Mouse (Mus musculus): ENCODE data around the gene Gm28053. TPM values are rescaled to one million over a fixed set of nuclear protein-coding genes. Genes with fewer than 3 reads are reported as not detected.

Gene Gm28053
- total RNA-seq, 2 experiments from 2014 or later: 1.4 TPM; not detected in 1

DNA sequence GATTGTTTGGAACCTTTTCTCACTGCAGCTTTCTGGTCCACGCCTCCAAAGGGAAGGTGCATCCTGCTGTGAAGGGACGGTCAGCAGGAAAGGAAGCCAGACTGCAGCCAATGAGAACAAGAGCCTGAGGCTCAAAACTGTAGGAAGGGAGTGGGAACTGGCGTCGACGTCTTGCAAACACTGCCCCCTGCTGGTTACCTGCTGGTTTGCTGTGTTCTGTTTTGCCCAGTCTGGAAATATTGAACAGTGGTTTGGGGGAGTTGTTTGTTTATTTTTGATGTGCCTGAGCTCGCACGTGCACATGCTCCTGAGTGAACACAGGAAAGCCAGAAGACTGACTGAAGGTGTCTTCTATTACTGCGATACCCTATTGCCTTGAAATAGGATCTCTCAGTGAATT, 53.6 kb downstream of the Gm28053 start:
- peak; percentile 69 to 86 for DNase-seq (ENCODE audit: low spot score in 2 of 2)
- intact Hi-C loops (cut with DNase I): loop anchor here (1.0 to 10.0 kb wide), 2 partner anchors 127 to 597 kb away; no protein-coding TSS in a partner anchor

DNA sequence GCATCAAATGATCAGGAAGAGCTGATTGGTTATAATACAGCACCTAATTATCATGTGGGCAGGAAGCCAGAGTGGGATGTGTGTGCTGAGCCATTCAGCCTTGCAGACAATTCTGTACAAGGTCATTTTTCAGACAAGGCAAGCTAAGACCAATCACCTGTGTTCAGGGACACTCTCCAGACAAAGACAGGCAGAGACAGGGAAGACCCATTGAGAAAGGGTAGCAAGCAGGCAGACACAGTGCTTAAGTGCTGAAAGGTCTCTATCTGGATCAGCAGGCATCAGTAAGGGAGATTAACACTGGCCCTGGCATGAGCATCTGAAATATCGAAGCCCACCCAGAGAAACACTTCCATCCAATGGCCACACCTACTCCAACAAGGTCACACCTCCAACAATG, 66.0 kb downstream of the Gm28053 start:
- DNase-seq (ENCODE audit: low spot score in 2 of 2): no peak
- intact Hi-C loops (cut with DNase I): no loop called here

DNA sequence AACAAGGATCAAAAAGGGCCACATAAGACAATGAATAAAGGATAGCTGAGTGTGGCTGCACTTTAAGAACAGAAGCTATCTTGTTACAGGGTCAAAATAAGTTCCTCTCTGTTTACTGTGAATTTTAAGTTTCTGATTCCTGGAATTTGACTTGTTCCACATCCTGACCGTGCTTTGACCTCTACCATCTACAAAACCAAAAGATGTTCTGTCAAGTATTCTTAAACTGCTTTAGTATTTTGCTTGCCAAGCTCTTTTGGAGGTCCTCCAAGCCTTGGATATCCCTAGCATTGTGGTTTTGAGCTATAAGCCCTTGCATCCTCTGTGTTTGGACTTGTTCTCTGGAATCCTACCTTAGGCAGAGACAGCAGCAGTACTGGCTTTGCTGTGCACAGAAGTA, 66.8 kb downstream of the Gm28053 start:
- intact Hi-C loops (cut with DNase I): no loop called here
- no peak for DNase-seq (ENCODE audit: low spot score in 2 of 2)

DNA sequence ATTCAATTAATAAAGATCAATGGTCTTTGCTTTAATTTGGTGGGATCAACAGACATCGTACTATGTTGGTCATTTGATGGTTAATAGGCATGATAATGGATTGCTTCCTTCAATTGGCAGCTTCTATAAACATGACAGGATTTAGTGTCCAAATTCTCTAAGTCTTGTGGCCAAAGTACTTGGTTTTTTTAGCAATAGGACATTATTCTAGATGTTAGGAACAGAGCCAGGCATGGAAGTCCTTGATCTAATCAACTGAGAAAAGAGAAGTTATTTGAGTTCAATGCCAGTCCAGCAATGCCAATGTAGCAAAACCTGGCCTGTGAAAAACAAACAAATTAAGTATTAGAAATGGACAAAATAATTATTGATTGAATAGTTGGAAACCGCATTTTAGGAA, 67.2 kb downstream of the Gm28053 start:
- intact Hi-C loops (cut with DNase I): no loop called here
- no peak for DNase-seq (ENCODE audit: low spot score in 2 of 2)

DNA sequence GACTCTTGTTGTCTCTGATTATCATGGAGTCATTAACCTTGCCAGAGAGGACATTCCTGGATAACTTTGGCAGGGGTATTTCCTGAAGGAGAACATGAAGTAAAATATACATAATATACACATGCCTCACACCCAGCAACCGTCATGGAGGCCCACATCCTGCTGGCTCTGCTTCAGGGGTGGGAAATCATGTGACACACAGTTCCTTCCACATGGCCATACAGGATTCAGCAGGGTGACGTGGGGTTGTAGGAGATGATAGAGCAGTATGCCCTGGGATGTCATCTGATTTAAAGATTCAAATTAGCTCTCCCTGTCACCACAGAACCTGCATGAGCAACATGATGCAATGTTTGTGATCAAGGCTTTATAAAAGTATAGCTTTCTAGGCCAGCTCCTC, 69.5 kb downstream of the Gm28053 start:
- intact Hi-C loops (cut with DNase I): no loop called here
- no peak for DNase-seq (ENCODE audit: low spot score in 2 of 2)

DNA sequence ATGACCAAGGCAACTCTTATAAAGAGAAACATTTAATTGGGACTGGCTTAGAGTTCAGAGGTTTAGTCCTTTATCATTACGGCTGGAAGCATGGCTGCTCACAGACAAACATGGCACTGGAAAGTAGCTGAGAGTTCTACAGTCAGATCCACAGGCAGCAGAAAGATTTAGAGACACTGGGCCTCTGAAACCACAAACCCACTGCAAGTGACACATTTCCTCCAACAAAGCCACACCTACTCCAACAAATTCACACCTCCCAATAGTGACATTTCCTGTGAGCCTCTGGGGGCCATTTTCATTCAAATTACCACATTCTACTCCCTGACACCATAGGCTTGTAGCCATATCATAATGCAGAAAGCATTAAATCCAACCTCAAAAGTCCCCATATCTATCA, 83.5 kb downstream of the Gm28053 start:
- no peak for DNase-seq (ENCODE audit: low spot score in 2 of 2)
- intact Hi-C loops (cut with DNase I): no loop called here

Other genes with a start within 250 kb of the Gm28053 start
- 100 to 1,000 TPM; 520 to 530 TPM for gene Atp6v0e2, start 181.0 kb upstream of the Gm28053 start, total RNA-seq (2021)
- 10 to 100 TPM; 29.0 to 30.6 TPM for gene Lrrc61, start 163.8 kb upstream of the Gm28053 start, total RNA-seq (2021)
- gene Rarres2, start 145.8 kb upstream of the Gm28053 start, total RNA-seq (2021): 10 to 100 TPM; 10.3 to 10.9 TPM
- gene Gm45021, start 129.0 kb upstream of the Gm28053 start, total RNA-seq (2021): not detected
- 10 to 100 TPM; 34.0 to 36.7 TPM for gene Repin1, start 124.7 kb upstream of the Gm28053 start, total RNA-seq (2021)
- not detected for gene Gm44965, start 124.7 kb upstream of the Gm28053 start, total RNA-seq (2021)
- gene Zfp775, start 116.5 kb upstream of the Gm28053 start, total RNA-seq (2021): 1 to 10 TPM; 6.0 to 7.4 TPM
- gene AI854703, start 91.8 kb upstream of the Gm28053 start, total RNA-seq (2021): 10 to 100 TPM; 15.6 to 18.4 TPM
- under 1 TPM; 0.97 to 0.99 TPM for gene Gimap8, start 71.4 kb upstream of the Gm28053 start, total RNA-seq (2021)
- 1 to 10 TPM in 1 of 2 experiments, under 1 TPM in 1; 0.83 to 1.4 TPM for gene Gimap9, start 42.5 kb upstream of the Gm28053 start, total RNA-seq (2021)
- gene Gimap4, start 34.1 kb upstream of the Gm28053 start, total RNA-seq (2021): under 1 TPM; 0.40 to 0.90 TPM
- 1 to 10 TPM; 6.4 to 6.5 TPM for gene Gimap6, start 10.4 kb upstream of the Gm28053 start, total RNA-seq (2021)
- not detected for gene Gimap7, start within 50 bp of the Gm28053 start, total RNA-seq (2021)
- gene Gimap1, start 20.4 kb downstream of the Gm28053 start, total RNA-seq (2021): 1 to 10 TPM; 2.2 TPM
- 1 to 10 TPM in 1 of 2 experiments, under 1 TPM in 1; 0.77 to 1.5 TPM for gene Gimap5, start 27.6 kb downstream of the Gm28053 start, total RNA-seq (2021)
- not detected for gene Gimap3, start 52.2 kb downstream of the Gm28053 start, total RNA-seq (2021)
- gene Tmem176a, start 122.3 kb downstream of the Gm28053 start, total RNA-seq (2021): 10 to 100 TPM; 20.4 to 23.8 TPM
- gene Tmem176b, start 122.9 kb downstream of the Gm28053 start, total RNA-seq (2021): 10 to 100 TPM; 45.7 to 47.3 TPM
- gene Aoc1, start 154.3 kb downstream of the Gm28053 start, total RNA-seq (2021): not detected
- not detected for gene 1600015I10Rik, start 211.3 kb downstream of the Gm28053 start, total RNA-seq (2021)

All from left cerebral cortex, postnatal 14 days (tissue).